Comparison of ENCODE assay signal across 11 mouse cellular contexts in genomic region chr15:6388146-6388545, GRCm38 (mm10). TPM values are rescaled to one million over a fixed set of nuclear protein-coding genes. Genes with fewer than 3 reads are reported as not detected.
A peak's percentile ranks its signal among the peaks of the same experiment; 100 is the strongest.
DNase-seq lines count a peak whose midpoint lies in the region; ATAC-seq and TF ChIP-seq lines count a peak whose summit lies in the region.
"Had no signal": no experiment of that assay in that cellular context is flagged by ENCODE, and none has a peak within 500 bp of the region (broad histone marks: within the 10 kb centered on the region; RNA-seq: fewer than 3 reads in every experiment).

No protein-coding gene starts in this region.

- ATAC-seq in heart, embryonic 16.5 days (replicated peaks; ENCODE audit: extremely low read depth, insufficient read depth, low FRiP score) = no peak
- ATAC-seq in liver, embryonic 16.5 days (ENCODE audit: low read depth) = no peak

- DNase-seq in heart, adult 2 months = no peak
- no peak for DNase-seq in heart, postnatal 25 days (ENCODE audit: low spot score)
- peak; percentile 53 for DNase-seq in 3T3-L1 (ENCODE audit: low read depth, low spot score)
- DNase-seq in left cerebral cortex, postnatal 25 days (ENCODE audit: low spot score in 2 of 2) = no peak
- no peak for DNase-seq in thymus, postnatal 4 days
- DNase-seq in gastrocnemius, postnatal 14 days = no peak
- DNase-seq: adrenal gland, postnatal 25 days had no signal

- intact Hi-C loops in heart, adult 2 months (cut with DNase I) = loop anchor here (5.0 kb wide), 1 partner anchor 49 kb away; no protein-coding TSS in a partner anchor
- intact Hi-C loops in heart, postnatal 25 days (cut with DNase I) = loop anchor here (5.0 kb wide), 3 partner anchors 49 to 179 kb away; no protein-coding TSS in a partner anchor
- intact Hi-C loops in left cerebral cortex, postnatal 25 days (cut with DNase I) = no loop called here
- intact Hi-C loops in gastrocnemius, postnatal 14 days (cut with DNase I; ENCODE audit: low total_unique reads) = no loop called here

- peak overlapping the region; percentile 92 for H3K4me2 ChIP-seq in heart, embryonic 16.5 days (ENCODE audit: low read depth, low read length)
- H3K4me2 ChIP-seq in liver, embryonic 16.5 days (ENCODE audit: low read depth, low read length) = no peak overlapping the region

- H3K9ac ChIP-seq in heart, adult 2 months (ENCODE audit: low read depth, low read length) = peak overlapping the region; percentile 63
- peak overlapping the region; percentile 73 for H3K9ac ChIP-seq in heart, embryonic 16.5 days (ENCODE audit: low read length)
- no peak overlapping the region for H3K9ac ChIP-seq in liver, embryonic 16.5 days (ENCODE audit: low read depth, low read length)

- H3K27ac ChIP-seq in heart, adult 2 months = peak overlapping the region; percentile 83
- peak overlapping the region; percentile 74; the same call in 1 of the 2 replicates for H3K27ac ChIP-seq in heart, embryonic 16.5 days (ENCODE audit: low read length)
- no peak overlapping the region for H3K27ac ChIP-seq in liver, embryonic 16.5 days (ENCODE audit: low read length)

- H3K36me3 ChIP-seq in heart, adult 2 months (ENCODE audit: control insufficient read depth, insufficient read depth, low read length) = peaks cover 19% of the 10 kb centered on the region
- no peaks in the 10 kb centered on the region for H3K36me3 ChIP-seq in heart, embryonic 16.5 days (ENCODE audit: control insufficient read depth, insufficient read depth)
- no peaks in the 10 kb centered on the region for H3K36me3 ChIP-seq in liver, embryonic 16.5 days (ENCODE audit: control insufficient read depth, insufficient read depth)

- H3K27me3 ChIP-seq in heart, adult 2 months (ENCODE audit: control insufficient read depth, insufficient read depth, low read length) = no peaks in the 10 kb centered on the region
- H3K27me3 ChIP-seq in heart, embryonic 16.5 days (ENCODE audit: control insufficient read depth, insufficient read depth, low read length) = no peaks in the 10 kb centered on the region
- H3K27me3 ChIP-seq in liver, embryonic 16.5 days (ENCODE audit: control insufficient read depth, insufficient read depth, low read depth, low read length) = peaks cover 13% of the 10 kb centered on the region

- no peaks in the 10 kb centered on the region for H3K9me3 ChIP-seq in heart, embryonic 16.5 days (replicated peaks; ENCODE audit: control insufficient read depth, low read length)
- H3K9me3 ChIP-seq in liver, embryonic 16.5 days (replicated peaks; ENCODE audit: control insufficient read depth, low read length) = no peaks in the 10 kb centered on the region

- no peak for TF ChIP-seq POLR2A in heart, adult 2 months (IDR thresholded peaks at IDR 0.05; ENCODE audit: insufficient read depth, low read depth, low read length)

- H3K4me3 ChIP-seq in heart, adult 2 months = peak overlapping the region; percentile 44
- peak overlapping the region; percentile 68 for H3K4me3 ChIP-seq in heart, embryonic 16.5 days (ENCODE audit: low read length)
- peak overlapping the region; percentile 38; the same call in 1 of the 2 replicates for H3K4me3 ChIP-seq in liver, embryonic 16.5 days (ENCODE audit: low read depth, low read length)
- H3K4me3 ChIP-seq: erythroblast, embryonic 14.5 days had no signal

- TF ChIP-seq EP300 in heart, adult 2 months (IDR thresholded peaks at IDR 0.05; ENCODE audit: insufficient read depth, low read depth, low read length) = no peak

- H3K4me1 ChIP-seq in heart, adult 2 months (ENCODE audit: control insufficient read depth, insufficient read depth, low read length) = peaks cover 13% of the 10 kb centered on the region
- H3K4me1 ChIP-seq in heart, embryonic 16.5 days (ENCODE audit: control insufficient read depth, insufficient read depth, low read length) = peaks cover 36% of the 10 kb centered on the region
- no peaks in the 10 kb centered on the region for H3K4me1 ChIP-seq in liver, embryonic 16.5 days (ENCODE audit: control insufficient read depth, low read depth, low read length)

- no peaks in the 10 kb centered on the region; the same call in 1 of the 2 replicates for H3K79me2 ChIP-seq in heart, adult 2 months (replicated peaks; ENCODE audit: control insufficient read depth, insufficient read depth, low read length)

- no peak for TF ChIP-seq CTCF in heart, adult 2 months (IDR thresholded peaks at IDR 0.05)

- 36% methylated on average over 3 of the region's 3 CpGs for WGBS in heart, adult 2 months
- WGBS in heart, embryonic 16.5 days = 45% methylated on average over 3 of the region's 3 CpGs
- 35% methylated on average over 3 of the region's 3 CpGs for WGBS in liver, embryonic 16.5 days (ENCODE audit: insufficient replicate concordance)

RNA-seq across cellular contexts. Expression of gene C9, which starts 57.0 kb away (rescaled TPM):
- total RNA-seq in heart, adult 2 months (2021) = not detected
- polyA plus RNA-seq in heart, adult 2 months (2012; rRNA removed) = not detected in 2 replicates
- not detected for total RNA-seq in heart, postnatal 25 days (2021)
- polyA plus RNA-seq in heart, embryonic 16.5 days (2015; fragmentation: Nextera tagmentation; extraction: Ambion mirVana) = not detected in 2 replicates
- 9.3 and 12.1 TPM in 2 replicates for polyA plus RNA-seq in liver, embryonic 16.5 days (2015; fragmentation: Nextera tagmentation; extraction: Ambion mirVana)
- total RNA-seq in left cerebral cortex, postnatal 25 days (2021) = not detected
- total RNA-seq in gastrocnemius, postnatal 14 days (2021) = not detected
- total RNA-seq: adrenal gland, postnatal 25 days; megakaryocyte progenitor cell, adult 5-6 weeks had no signal
- polyA plus RNA-seq: erythroblast, embryonic 14.5 days had no signal

Comparison
In these comparisons a context has a peak if more than half of its experiments do, and no peak if none do; other contexts are left out.
1. intact Hi-C loops: an anchor here in heart, adult 2 months (5.0 kb wide) and heart, postnatal 25 days (5.0 kb wide); none called in left cerebral cortex, postnatal 25 days and gastrocnemius, postnatal 14 days.